Mouse (Mus musculus): Measurements from ENCODE around the gene Myo15b. TPM values are rescaled to one million over a fixed set of nuclear protein-coding genes. Genes with fewer than 3 reads are reported as not detected.
A peak's percentile ranks its signal among the peaks of the same experiment; 100 is the strongest.

Myo15b gene
- polyA plus RNA-seq, 1 experiment from 2014 or later: 0.16 TPM

- peaks cover 9% of the 10 kb centered on the region; the same call in 1 of the 2 replicates for H3K36me3 ChIP-seq (ENCODE audit: control insufficient read depth, insufficient read depth, low read length)
- H3K9ac ChIP-seq (ENCODE audit: low read depth, low read length): no peak overlapping the region
- H3K4me2 ChIP-seq (ENCODE audit: low read length): no peak overlapping the region
- no peak for ATAC-seq
- no peak overlapping the region for H3K4me3 ChIP-seq (ENCODE audit: low read length)
- H3K27me3 ChIP-seq (replicated peaks; ENCODE audit: control insufficient read depth, insufficient read depth, low read length): no peaks in the 10 kb centered on the region
- H3K9me3 ChIP-seq (ENCODE audit: control insufficient read depth, low read length): no peaks in the 10 kb centered on the region
- 69% methylated on average over 14 of the region's 14 CpGs for WGBS
- H3K4me1 ChIP-seq (ENCODE audit: control insufficient read depth, insufficient read depth, low read depth, low read length): peaks cover under 1% of the 10 kb centered on the region; the same call in 1 of the 2 replicates
- no peak overlapping the region for H3K27ac ChIP-seq (ENCODE audit: low read depth, low read length)
Observed at GRCm38 (mm10) chr11:115894755-115895520, 36.7 kb downstream of the Myo15b start.

GRCm38 (mm10) chr11:115898446-115898845 lies 40.2 kb downstream of the Myo15b start:
- Histone ChIP-seq H3K4me2 (ENCODE audit: low read length) (no peak overlapping the region), H3K9ac (ENCODE audit: low read depth, low read length) (no peak overlapping the region), H3K36me3 (ENCODE audit: control insufficient read depth, insufficient read depth, low read length) (peaks cover 6% of the 10 kb centered on the region; the same call in 1 of the 2 replicates), H3K27me3 (replicated peaks; ENCODE audit: control insufficient read depth, insufficient read depth, low read length) (no peaks in the 10 kb centered on the region), H3K4me3 (ENCODE audit: low read length) (no peak overlapping the region), H3K4me1 (ENCODE audit: control insufficient read depth, insufficient read depth, low read depth, low read length) (peaks cover 4% of the 10 kb centered on the region; the same call in 1 of the 2 replicates), H3K27ac (ENCODE audit: low read depth, low read length) (no peak overlapping the region), H3K9me3 (ENCODE audit: control insufficient read depth, low read length) (no peaks in the 10 kb centered on the region)
- no peak for ATAC-seq
- WGBS: 86% methylated on average over 7 of the region's 7 CpGs

GRCm38 (mm10) chr11:115898886-115899285 lies 40.7 kb downstream of the Myo15b start:
- no peak overlapping the region for H3K4me3 ChIP-seq (ENCODE audit: low read length)
- H3K36me3 ChIP-seq (ENCODE audit: control insufficient read depth, insufficient read depth, low read length): peaks cover 6% of the 10 kb centered on the region; the same call in 1 of the 2 replicates
- H3K27me3 ChIP-seq (replicated peaks; ENCODE audit: control insufficient read depth, insufficient read depth, low read length): no peaks in the 10 kb centered on the region
- no peak overlapping the region for H3K27ac ChIP-seq (ENCODE audit: low read depth, low read length)
- 7% methylated on average over 4 of the region's 4 CpGs for WGBS
- peaks cover 4% of the 10 kb centered on the region; the same call in 1 of the 2 replicates for H3K4me1 ChIP-seq (ENCODE audit: control insufficient read depth, insufficient read depth, low read depth, low read length)
- peak; percentile 77 for ATAC-seq
- no peaks in the 10 kb centered on the region for H3K9me3 ChIP-seq (ENCODE audit: control insufficient read depth, low read length)
- no peak overlapping the region for H3K9ac ChIP-seq (ENCODE audit: low read depth, low read length)
- H3K4me2 ChIP-seq (ENCODE audit: low read length): no peak overlapping the region

- Histone ChIP-seq H3K4me1 (ENCODE audit: control insufficient read depth, insufficient read depth, low read depth, low read length) (peaks cover 4% of the 10 kb centered on the region; the same call in 1 of the 2 replicates), H3K27me3 (replicated peaks; ENCODE audit: control insufficient read depth, insufficient read depth, low read length) (no peaks in the 10 kb centered on the region), H3K4me2 (ENCODE audit: low read length) (peak within 1 kb of the TSS; percentile 15; the same call in 1 of the 2 replicates), H3K27ac (ENCODE audit: low read depth, low read length) (no peak within 1 kb of the TSS), H3K9ac (ENCODE audit: low read depth, low read length) (no peak within 1 kb of the TSS), H3K9me3 (ENCODE audit: control insufficient read depth, low read length) (no peaks in the 10 kb centered on the region), H3K4me3 (ENCODE audit: low read length) (no peak within 1 kb of the TSS), H3K36me3 (ENCODE audit: control insufficient read depth, insufficient read depth, low read length) (peaks cover 6% of the 10 kb centered on the region; the same call in 1 of the 2 replicates)
- 32% methylated on average over 16 of the region's 16 CpGs for WGBS
- no peak for ATAC-seq
Observed at GRCm38 (mm10) chr11:115899486-115900266, 41.5 kb downstream of the Myo15b start, which contains the start of gene Smim5. TSS of gene Smim5 (plus strand) at chr11:115899966.

GRCm38 (mm10) chr11:115900561-115901337 lies 42.5 kb downstream of the Myo15b start:
- 81% methylated on average over 8 of the region's 8 CpGs for WGBS
- Histone ChIP-seq H3K4me3 (ENCODE audit: low read length) (no peak overlapping the region), H3K4me1 (ENCODE audit: control insufficient read depth, insufficient read depth, low read depth, low read length) (peaks cover 4% of the 10 kb centered on the region; the same call in 1 of the 2 replicates), H3K27me3 (replicated peaks; ENCODE audit: control insufficient read depth, insufficient read depth, low read length) (no peaks in the 10 kb centered on the region), H3K9ac (ENCODE audit: low read depth, low read length) (no peak overlapping the region), H3K36me3 (ENCODE audit: control insufficient read depth, insufficient read depth, low read length) (0 out of 2 replicates have a peak, but pooled peaks cover 3% of the 10 kb centered on the region), H3K4me2 (ENCODE audit: low read length) (0 out of 2 replicates have a peak overlapping the region, but pooled peaks have one; percentile 4), H3K27ac (ENCODE audit: low read depth, low read length) (no peak overlapping the region), H3K9me3 (ENCODE audit: control insufficient read depth, low read length) (no peaks in the 10 kb centered on the region)
- no peak for ATAC-seq

GRCm38 (mm10) chr11:115901338-115902161 lies 43.3 kb downstream of the Myo15b start:
- no peak for ATAC-seq
- H3K4me1 ChIP-seq (ENCODE audit: control insufficient read depth, insufficient read depth, low read depth, low read length): peaks cover 4% of the 10 kb centered on the region; the same call in 1 of the 2 replicates
- no peaks in the 10 kb centered on the region for H3K9me3 ChIP-seq (ENCODE audit: control insufficient read depth, low read length)
- H3K4me3 ChIP-seq (ENCODE audit: low read length): no peak overlapping the region
- H3K36me3 ChIP-seq (ENCODE audit: control insufficient read depth, insufficient read depth, low read length): 0 out of 2 replicates have a peak, but pooled peaks cover 3% of the 10 kb centered on the region
- H3K9ac ChIP-seq (ENCODE audit: low read depth, low read length): no peak overlapping the region
- 91% methylated on average over 9 of the region's 9 CpGs for WGBS
- no peaks in the 10 kb centered on the region for H3K27me3 ChIP-seq (replicated peaks; ENCODE audit: control insufficient read depth, insufficient read depth, low read length)
- no peak overlapping the region for H3K27ac ChIP-seq (ENCODE audit: low read depth, low read length)
- no peak overlapping the region for H3K4me2 ChIP-seq (ENCODE audit: low read length)

- no peak for ATAC-seq
- H3K4me3 ChIP-seq (ENCODE audit: low read length): no peak overlapping the region
- no peak overlapping the region for H3K4me2 ChIP-seq (ENCODE audit: low read length)
- no peaks in the 10 kb centered on the region for H3K9me3 ChIP-seq (ENCODE audit: control insufficient read depth, low read length)
- H3K27me3 ChIP-seq (replicated peaks; ENCODE audit: control insufficient read depth, insufficient read depth, low read length): no peaks in the 10 kb centered on the region
- H3K9ac ChIP-seq (ENCODE audit: low read depth, low read length): no peak overlapping the region
- WGBS: 82% methylated on average over 5 of the region's 5 CpGs
- H3K27ac ChIP-seq (ENCODE audit: low read depth, low read length): no peak overlapping the region
- H3K4me1 ChIP-seq (ENCODE audit: control insufficient read depth, insufficient read depth, low read depth, low read length): peaks cover 4% of the 10 kb centered on the region; the same call in 1 of the 2 replicates
- no peaks in the 10 kb centered on the region for H3K36me3 ChIP-seq (ENCODE audit: control insufficient read depth, insufficient read depth, low read length)
Observed at GRCm38 (mm10) chr11:115902177-115902576, 44.0 kb downstream of the Myo15b start.

GRCm38 (mm10) chr11:115902831-115903230 lies 44.6 kb downstream of the Myo15b start:
- no peak for ATAC-seq
- WGBS: 69% methylated on average over 1 of the region's 1 CpGs
- Histone ChIP-seq H3K4me2 (ENCODE audit: low read length) (no peak overlapping the region), H3K9me3 (ENCODE audit: control insufficient read depth, low read length) (no peaks in the 10 kb centered on the region), H3K4me3 (ENCODE audit: low read length) (no peak overlapping the region), H3K27ac (ENCODE audit: low read depth, low read length) (no peak overlapping the region), H3K36me3 (ENCODE audit: control insufficient read depth, insufficient read depth, low read length) (no peaks in the 10 kb centered on the region), H3K9ac (ENCODE audit: low read depth, low read length) (no peak overlapping the region; the same call in 1 of the 2 replicates), H3K27me3 (replicated peaks; ENCODE audit: control insufficient read depth, insufficient read depth, low read length) (no peaks in the 10 kb centered on the region), H3K4me1 (ENCODE audit: control insufficient read depth, insufficient read depth, low read depth, low read length) (peaks cover 4% of the 10 kb centered on the region; the same call in 1 of the 2 replicates)

Data from hindbrain, embryonic 16.5 days (tissue).